Mouse (Mus musculus): ENCODE data around the gene Pigs.

The Pigs gene

GRCm38 (mm10) chr11:78327634-78328511 lies at the start of gene Pigs:
Gene Pigs (plus strand): TSS chr11:78328415.
- peak; percentile 93 for DNase-seq (ENCODE audit: low read depth)

- DNase-seq (ENCODE audit: low read depth): no peak
These were observed 49.4 kb upstream of the Pigs start for GRCm38 (mm10) chr11:78278853-78279252.

- no peak for DNase-seq (ENCODE audit: low read depth)
These were observed 48.6 kb upstream of the Pigs start for GRCm38 (mm10) chr11:78279586-78279985.

- no peak for DNase-seq (ENCODE audit: low read depth)
These were observed 39.0 kb upstream of the Pigs start for GRCm38 (mm10) chr11:78289146-78289763.

- no peak for DNase-seq (ENCODE audit: low read depth)
These were observed 37.6 kb upstream of the Pigs start, which contains the start of gene BC030499 for GRCm38 (mm10) chr11:78290654-78291053. Gene BC030499 (plus strand): TSS chr11:78290841.

GRCm38 (mm10) chr11:78294585-78294984 lies 33.6 kb upstream of the Pigs start:
- no peak for DNase-seq (ENCODE audit: low read depth)

GRCm38 (mm10) chr11:78300917-78301316 lies 27.3 kb upstream of the Pigs start:
- no peak for DNase-seq (ENCODE audit: low read depth)

GRCm38 (mm10) chr11:78301357-78302084 lies 26.7 kb upstream of the Pigs start, which contains the start of gene Spag5:
Gene Spag5 (plus strand): TSS chr11:78301529.
- peak; percentile 83 for DNase-seq (ENCODE audit: low read depth)

GRCm38 (mm10) chr11:78305272-78305671 lies 22.9 kb upstream of the Pigs start:
- DNase-seq (ENCODE audit: low read depth): no peak

- DNase-seq (ENCODE audit: low read depth): no peak
These were observed 17.2 kb upstream of the Pigs start for GRCm38 (mm10) chr11:78310861-78311511.

- no peak for DNase-seq (ENCODE audit: low read depth)
These were observed 14.6 kb upstream of the Pigs start for GRCm38 (mm10) chr11:78313662-78314061.

- no peak for DNase-seq (ENCODE audit: low read depth)
These were observed 9.8 kb upstream of the Pigs start for GRCm38 (mm10) chr11:78318411-78318810.

GRCm38 (mm10) chr11:78322076-78322831 lies 6.0 kb upstream of the Pigs start:
- no peak for DNase-seq (ENCODE audit: low read depth)

GRCm38 (mm10) chr11:78322860-78323259 lies 5.4 kb upstream of the Pigs start, which contains the start of gene Aldoc:
Gene Aldoc (plus strand): TSS chr11:78322968.
- DNase-seq (ENCODE audit: low read depth): peak; percentile 92

- DNase-seq (ENCODE audit: low read depth): no peak
These were observed 4.0 kb upstream of the Pigs start for GRCm38 (mm10) chr11:78324000-78324785.

- DNase-seq (ENCODE audit: low read depth): no peak
These were observed 3.2 kb upstream of the Pigs start for GRCm38 (mm10) chr11:78324965-78325364.

GRCm38 (mm10) chr11:78327215-78327614 lies 1.0 kb upstream of the Pigs start:
- DNase-seq (ENCODE audit: low read depth): no peak

- DNase-seq (ENCODE audit: low read depth): no peak
These were observed 369 bp downstream of the Pigs start for GRCm38 (mm10) chr11:78328512-78329056.

- DNase-seq (ENCODE audit: low read depth): no peak
These were observed 4.5 kb downstream of the Pigs start for GRCm38 (mm10) chr11:78332676-78333075.

- no peak for DNase-seq (ENCODE audit: low read depth)
These were observed 5.8 kb downstream of the Pigs start for GRCm38 (mm10) chr11:78333992-78334391.

Data from c-Kit-positive CD71-positive TER-119-negative erythroid progenitor cells, embryonic 14.5 days (primary cell).